Mouse (Mus musculus): ENCODE results near the gene Tent5c. TPM values are rescaled to one million over a fixed set of nuclear protein-coding genes. Genes with fewer than 3 reads are reported as not detected.

Tent5c gene
- 10 to 100 TPM; 56.8 to 76.8 TPM for polyA plus RNA-seq (2017; shearing (Covaris generic))

DNA sequence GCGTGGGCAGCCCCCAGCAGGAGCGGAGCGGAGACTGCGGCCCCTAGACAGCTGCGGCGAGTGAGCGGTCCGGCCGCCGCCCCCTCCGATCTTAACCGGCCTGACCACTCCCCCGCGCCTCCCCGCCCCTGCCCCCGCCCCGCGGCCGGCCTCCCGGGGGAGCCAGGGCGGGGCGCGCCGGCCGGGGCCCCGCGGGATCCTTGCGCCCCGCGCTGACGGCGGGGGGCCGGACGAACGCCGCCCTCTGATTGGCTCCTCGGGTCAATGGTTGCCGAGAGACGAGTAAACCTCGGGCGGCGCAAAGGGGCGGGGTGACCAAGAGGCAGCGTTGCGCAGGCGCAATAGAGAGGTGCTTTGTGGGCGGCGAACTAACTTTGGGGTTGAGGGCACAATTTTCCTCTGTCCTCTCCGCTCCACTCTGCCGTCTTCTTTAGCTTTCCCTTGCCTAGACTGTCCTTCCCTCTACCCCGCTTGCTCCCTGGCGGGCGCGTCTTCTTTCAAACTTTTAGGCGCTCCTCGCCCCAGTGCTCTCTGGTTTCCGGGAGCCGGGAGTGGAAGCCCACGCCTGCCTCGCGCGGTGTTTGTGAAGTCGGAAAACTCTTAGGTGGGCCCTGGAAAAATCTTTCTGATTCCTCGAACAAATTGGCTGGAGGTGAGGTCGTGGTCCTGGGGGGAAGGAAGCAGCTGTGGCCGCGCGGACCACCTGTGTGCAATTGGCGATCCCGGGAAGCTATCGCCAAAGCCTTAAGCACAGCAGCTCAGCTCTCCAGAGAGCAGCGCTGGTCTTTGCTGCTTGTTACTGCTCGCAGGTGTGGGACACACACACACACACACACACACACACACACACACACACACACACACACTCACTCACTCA lies at the start of gene Tent5c:
TSS of gene Tent5c (minus strand) at position 192 of the 877 bp plus-strand sequence.

Other genes with a start within 250 kb of the Tent5c start
- 100 to 1,000 TPM; 130 to 142 TPM for gene Man1a2, start 196.2 kb upstream of the Tent5c start, polyA plus RNA-seq (2017; shearing (Covaris generic))